Mouse (Mus musculus) midbrain, embryonic 12.5 days (tissue): Measurements from ENCODE around the gene Sh3bp1. TPM values are rescaled to one million over a fixed set of nuclear protein-coding genes. Genes with fewer than 3 reads are reported as not detected.

Source experiments
- ATAC-seq: fragments of 200-750 bp; cut with Nextera tagmentation; 2 replicates; pipeline ENCODE4 v1.8.0; 2017; ENCODE audit warnings: low read depth, moderate TSS enrichment, moderate library complexity; ENCODE audit not compliant: low FRiP score
- H3K27ac ChIP-seq: fragments of 300-500 bp; sonication (generic); replicated peaks from 2 replicates; pipeline ENCODE4 v1.5.1; 2016; ENCODE audit warnings: mild to moderate bottlenecking
- H3K27me3 ChIP-seq: fragments of 300-500 bp; sonication (generic); 2 replicates; pipeline ENCODE4 v1.6.1; 2016; ENCODE audit warnings: mild to moderate bottlenecking
- H3K36me3 ChIP-seq: fragments of 300-500 bp; sonication (generic); 2 replicates; pipeline ENCODE4 v1.6.1; 2016
- H3K4me1 ChIP-seq: fragments of 300-500 bp; sonication (generic); 2 replicates; pipeline ENCODE4 v1.6.1; 2016
- H3K4me2 ChIP-seq: fragments of 300-500 bp; sonication (generic); replicated peaks from 2 replicates; pipeline ENCODE4 v1.6.1; 2016; ENCODE audit warnings: mild to moderate bottlenecking, moderate library complexity
- H3K4me3 ChIP-seq: fragments of 300-500 bp; sonication (generic); 2 replicates; pipeline ENCODE4 v1.5.1; 2016; ENCODE audit warnings: mild to moderate bottlenecking
- H3K9ac ChIP-seq: fragments of 300-500 bp; sonication (generic); replicated peaks from 2 replicates; pipeline ENCODE4 v1.6.1; 2016; ENCODE audit warnings: mild to moderate bottlenecking, moderate library complexity
- H3K9me3 ChIP-seq: fragments of 300-500 bp; sonication (generic); 2 replicates; pipeline ENCODE4 v1.6.1; 2016; ENCODE audit warnings: mild to moderate bottlenecking
- WGBS: fragments of 180-500 bp; shearing (Covaris S2); methylation state at CpG from one replicate; pipeline ENCODE4 v1.1.7; 2016; 5-methylcytosine and 5-hydroxymethylcytosine counted together
- microRNA-seq: library from miRNA; unstranded; fragments of <30 nt; microRNA quantifications from one replicate; pipeline ENCODE4, GENCODE M21; 2017
- polyA plus RNA-seq: library from polyadenylated mRNA; unstranded; fragments of >200 nt; fragmentation: Nextera tagmentation; extraction: Ambion mirVana; gene quantifications from 2 replicates; pipeline ENCODE4 v1.2.1, GENCODE M21; 2016

Gene Sh3bp1
- polyA plus RNA-seq, 1 experiment from 2014 or later = 9.3 TPM

GRCm38 (mm10) chr15:78960088-78960487, 60.5 kb downstream of the Sh3bp1 start:
- Histone ChIP-seq H3K9ac (no peak overlapping the region), H3K27me3 (no peaks in the 10 kb centered on the region), H3K4me2 (no peak overlapping the region), H3K4me3 (no peak overlapping the region), H3K27ac (no peak overlapping the region), H3K4me1 (peaks cover 9% of the 10 kb centered on the region), H3K9me3 (no peaks in the 10 kb centered on the region), H3K36me3 (peaks cover 51% of the 10 kb centered on the region)
- WGBS = 95% methylated on average over 4 of the region's 4 CpGs
- no peak for ATAC-seq

Small RNAs within 50 kb of the gene (microRNA-seq; reads per million reads assigned to microRNA genes)
- gene Mir6955 = 0.70 reads per million

Other genes starting within 250 kb of the Sh3bp1 start
- 0.88 and 2.2 TPM in 2 replicates for gene Elfn2, start 181.0 kb upstream of the Sh3bp1 start, polyA plus RNA-seq
- gene Mfng, start 126.3 kb upstream of the Sh3bp1 start, polyA plus RNA-seq = 119 and 137 TPM in 2 replicates
- 2.3 and 2.6 TPM in 2 replicates for gene Card10, start 96.7 kb upstream of the Sh3bp1 start, polyA plus RNA-seq
- 11.5 and 11.9 TPM in 2 replicates for gene Cdc42ep1, start 57.1 kb upstream of the Sh3bp1 start, polyA plus RNA-seq
- gene Lgals2, start 44.2 kb upstream of the Sh3bp1 start, polyA plus RNA-seq = 0.56 TPM in 1 of 2 replicates, not detected in the other
- 50.9 and 52.7 TPM in 2 replicates for gene Gga1, start 22.6 kb upstream of the Sh3bp1 start, polyA plus RNA-seq
- 0.10 TPM in 1 of 2 replicates, not detected in the other for gene Gm49510, start 101 bp upstream of the Sh3bp1 start, polyA plus RNA-seq
- gene Pdxp, start 14.2 kb downstream of the Sh3bp1 start, polyA plus RNA-seq = 46.3 and 53.7 TPM in 2 replicates
- 346 and 420 TPM in 2 replicates for gene Lgals1, start 27.0 kb downstream of the Sh3bp1 start, polyA plus RNA-seq
- 50.2 and 59.6 TPM in 2 replicates for gene Nol12, start 35.2 kb downstream of the Sh3bp1 start, polyA plus RNA-seq
- 40.0 and 45.0 TPM in 2 replicates for gene Triobp, start 48.0 kb downstream of the Sh3bp1 start, polyA plus RNA-seq
- gene H1f0, start 128.7 kb downstream of the Sh3bp1 start, polyA plus RNA-seq = 547 and 575 TPM in 2 replicates
- not detected in 2 replicates for gene Galr3, start 142.1 kb downstream of the Sh3bp1 start, polyA plus RNA-seq
- 64.0 and 67.5 TPM in 2 replicates for gene Ankrd54, start 163.1 kb downstream of the Sh3bp1 start, polyA plus RNA-seq
- gene Eif3l, start 175.4 kb downstream of the Sh3bp1 start, polyA plus RNA-seq = 198 and 202 TPM in 2 replicates
- 11.4 and 11.5 TPM in 2 replicates for gene Micall1, start 209.1 kb downstream of the Sh3bp1 start, polyA plus RNA-seq
- 314 and 327 TPM in 2 replicates for gene Polr2f, start 241.2 kb downstream of the Sh3bp1 start, polyA plus RNA-seq
- 9.7 and 11.9 TPM in 2 replicates for gene 1700088E04Rik, start 241.5 kb downstream of the Sh3bp1 start, polyA plus RNA-seq